Mouse (Mus musculus): ENCODE data around the gene Gm10031.
A peak's percentile ranks its signal among the peaks of the same experiment; 100 is the strongest.
"Not testable (repeated sequence)": the region's sequence is repeated elsewhere in the genome, so short reads cannot be mapped to it uniquely, and the experiment has no call there.

Gm10031 gene

GRCm38 (mm10) chr1:156523842-156524241, at the start of gene Gm10031:
TSS of gene Gm10031 (plus strand) at chr1:156524012.
- DNase-seq, result not testable (repeated sequence)

GRCm38 (mm10) chr1:156474854-156475253, 49.0 kb upstream of the Gm10031 start:
- no peak for DNase-seq

- DNase-seq, result no peak
Measured at GRCm38 (mm10) chr1:156476016-156476415, 47.8 kb upstream of the Gm10031 start.

- DNase-seq, result no peak
Measured at GRCm38 (mm10) chr1:156476535-156476934, 47.3 kb upstream of the Gm10031 start.

- no peak for DNase-seq
Measured at GRCm38 (mm10) chr1:156481826-156482225, 42.0 kb upstream of the Gm10031 start.

GRCm38 (mm10) chr1:156487498-156487897, 36.3 kb upstream of the Gm10031 start:
- DNase-seq, result no peak

- DNase-seq, result no peak
Measured at GRCm38 (mm10) chr1:156488031-156488430, 35.8 kb upstream of the Gm10031 start.

GRCm38 (mm10) chr1:156491226-156491796, 32.5 kb upstream of the Gm10031 start:
- no peak for DNase-seq

- DNase-seq, result no peak
Measured at GRCm38 (mm10) chr1:156495025-156495424, 28.8 kb upstream of the Gm10031 start.

GRCm38 (mm10) chr1:156496910-156497309, 26.9 kb upstream of the Gm10031 start:
- DNase-seq, result no peak

- DNase-seq, result no peak
Measured at GRCm38 (mm10) chr1:156504945-156505523, 18.8 kb upstream of the Gm10031 start.

GRCm38 (mm10) chr1:156505901-156506300, 17.9 kb upstream of the Gm10031 start:
- no peak for DNase-seq

GRCm38 (mm10) chr1:156507753-156508152, 16.1 kb upstream of the Gm10031 start:
- DNase-seq, result no peak

GRCm38 (mm10) chr1:156520136-156520780, 3.6 kb upstream of the Gm10031 start:
- DNase-seq, result no peak

GRCm38 (mm10) chr1:156521796-156522517, 1.9 kb upstream of the Gm10031 start:
- DNase-seq, result peak; percentile 68 to 76

GRCm38 (mm10) chr1:156532476-156533175, 8.8 kb downstream of the Gm10031 start:
- DNase-seq, result not testable (repeated sequence)

GRCm38 (mm10) chr1:156533483-156533882, 9.7 kb downstream of the Gm10031 start:
- no peak for DNase-seq

GRCm38 (mm10) chr1:156533911-156534310, 10.1 kb downstream of the Gm10031 start:
- DNase-seq, result no peak

GRCm38 (mm10) chr1:156537031-156537430, 13.2 kb downstream of the Gm10031 start:
- no peak for DNase-seq

- DNase-seq, result no peak
Measured at GRCm38 (mm10) chr1:156537701-156538100, 13.9 kb downstream of the Gm10031 start.

GRCm38 (mm10) chr1:156538382-156538781, 14.6 kb downstream of the Gm10031 start:
- no peak for DNase-seq

- no peak for DNase-seq
Measured at GRCm38 (mm10) chr1:156539787-156540560, 16.2 kb downstream of the Gm10031 start.
